Mouse (Mus musculus): ENCODE results near the gene Etv2.
A peak's percentile ranks its signal among the peaks of the same experiment; 100 is the strongest.

The Etv2 gene

GRCm38 (mm10) chr7:30635752-30636151 is at the start of gene Etv2:
Gene Etv2, minus strand, starts transcription at chr7:30635852.
- no peak for DNase-seq

GRCm38 (mm10) chr7:30683425-30683824 is 47.8 kb upstream of the Etv2 start:
- no peak for DNase-seq

- DNase-seq, result no peak
Measured at GRCm38 (mm10) chr7:30681897-30682296, 46.2 kb upstream of the Etv2 start.

GRCm38 (mm10) chr7:30678263-30678975 is 42.8 kb upstream of the Etv2 start:
- no peak for DNase-seq

- DNase-seq, result no peak
Measured at GRCm38 (mm10) chr7:30671480-30671879, 35.8 kb upstream of the Etv2 start, which contains the start of gene Pmis2. Gene Pmis2, minus strand, starts transcription at chr7:30671605.

- no peak for DNase-seq
Measured at GRCm38 (mm10) chr7:30669229-30669628, 33.6 kb upstream of the Etv2 start.

GRCm38 (mm10) chr7:30665321-30665720 is 29.7 kb upstream of the Etv2 start:
- no peak for DNase-seq

GRCm38 (mm10) chr7:30664529-30665200 is 29.0 kb upstream of the Etv2 start, which contains the start of gene Haus5:
Gene Haus5, minus strand, starts transcription at chr7:30664994.
- DNase-seq, result peak; percentile 74 to 82

GRCm38 (mm10) chr7:30649591-30650540 is 14.2 kb upstream of the Etv2 start, which contains the start of gene Rbm42:
Gene Rbm42, minus strand, starts transcription at chr7:30650317.
- peak; percentile 98 to 99 for DNase-seq

- no peak for DNase-seq
Measured at GRCm38 (mm10) chr7:30639083-30639482, 3.4 kb upstream of the Etv2 start.

- DNase-seq, result no peak
Measured at GRCm38 (mm10) chr7:30636395-30636794, 743 bp upstream of the Etv2 start.

GRCm38 (mm10) chr7:30634621-30635020 is 1.0 kb downstream of the Etv2 start:
- peak; percentile 20 to 23 for DNase-seq

- no peak for DNase-seq
Measured at GRCm38 (mm10) chr7:30633762-30634412, 1.8 kb downstream of the Etv2 start.

GRCm38 (mm10) chr7:30629013-30629412 is 6.6 kb downstream of the Etv2 start:
- DNase-seq, result no peak

- DNase-seq, result no peak
Measured at GRCm38 (mm10) chr7:30626647-30627046, 9.0 kb downstream of the Etv2 start.

- peak; percentile 75 to 78 for DNase-seq
Measured at GRCm38 (mm10) chr7:30625530-30626384, 9.9 kb downstream of the Etv2 start, which contains the start of gene Cox6b1. Gene Cox6b1, minus strand, starts transcription at chr7:30626151.

GRCm38 (mm10) chr7:30619202-30619601 is 16.4 kb downstream of the Etv2 start:
- DNase-seq, result no peak

- no peak for DNase-seq
Measured at GRCm38 (mm10) chr7:30618658-30619057, 17.0 kb downstream of the Etv2 start.

- no peak for DNase-seq
Measured at GRCm38 (mm10) chr7:30615049-30615760, 20.4 kb downstream of the Etv2 start.

GRCm38 (mm10) chr7:30614454-30614853 is 21.2 kb downstream of the Etv2 start:
- DNase-seq, result no peak

Measured in thymus, adult 18-20 months (tissue).